Comparison of ENCODE assay signal across 8 mouse cellular contexts in the genomic region with DNA sequence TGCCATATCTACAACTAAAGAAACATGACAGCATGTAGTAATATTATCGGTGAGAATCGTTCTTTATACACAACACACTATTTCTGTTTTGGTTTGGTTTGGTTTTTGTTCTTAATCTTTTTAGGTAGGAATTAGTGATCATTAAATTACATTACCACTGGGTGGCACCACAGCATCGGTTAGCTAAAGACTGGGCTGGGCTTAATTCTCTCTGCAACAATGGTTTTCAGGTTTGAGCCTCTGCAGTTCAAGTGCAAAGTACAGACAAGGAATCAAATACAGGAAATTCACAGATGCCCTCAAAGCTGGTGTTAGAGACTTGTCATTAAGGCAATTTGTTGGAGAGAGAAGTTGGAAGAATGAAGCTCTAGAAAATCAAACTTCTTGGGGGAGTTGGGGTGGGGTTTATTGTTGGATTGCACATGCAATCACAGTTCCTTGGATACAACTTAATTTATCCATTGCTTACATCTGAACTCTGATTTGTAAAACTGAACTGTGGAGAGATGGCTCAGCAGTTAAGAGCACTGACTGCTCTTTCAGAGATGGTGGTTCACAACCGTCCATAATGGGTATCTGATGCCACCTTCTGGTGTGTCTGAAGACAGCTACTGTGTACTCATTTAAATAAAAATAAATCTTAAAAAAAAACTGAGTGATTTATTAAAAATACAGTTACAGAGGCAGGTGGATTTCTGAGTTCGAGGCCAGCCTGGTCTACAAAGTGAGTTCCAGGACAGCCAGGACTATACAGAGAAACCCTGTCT. TPM values are rescaled to one million over a fixed set of nuclear protein-coding genes. Genes with fewer than 3 reads are reported as not detected.
DNase-seq lines count a peak whose midpoint lies in the region; ATAC-seq and TF ChIP-seq lines count a peak whose summit lies in the region.

No protein-coding gene starts in this region.

- ATAC-seq in embryonic facial prominence, embryonic 14.5 days (ENCODE audit: low read depth): peak; percentile 69; the same call in 1 of the 2 replicates
- peak; percentile 77 for ATAC-seq in liver, postnatal 0 days
- peak; percentile 72 for ATAC-seq in neural tube, embryonic 13.5 days (ENCODE audit: low read depth)

- H3K36me3 ChIP-seq in embryonic facial prominence, embryonic 14.5 days (ENCODE audit: control insufficient read depth, insufficient read depth, low read length): no peaks in the 10 kb centered on the region
- H3K36me3 ChIP-seq in liver, postnatal 0 days (replicated peaks; ENCODE audit: insufficient read depth, low read length): no peaks in the 10 kb centered on the region
- no peaks in the 10 kb centered on the region for H3K36me3 ChIP-seq in neural tube, embryonic 13.5 days

- no peak overlapping the region for H3K27ac ChIP-seq in embryonic facial prominence, embryonic 14.5 days (replicated peaks; ENCODE audit: low read depth, low read length)
- H3K27ac ChIP-seq in liver, postnatal 0 days (ENCODE audit: low read depth): no peak overlapping the region
- H3K27ac ChIP-seq in neural tube, embryonic 13.5 days (replicated peaks): no peak overlapping the region

- no peaks in the 10 kb centered on the region for H3K27me3 ChIP-seq in embryonic facial prominence, embryonic 14.5 days (replicated peaks; ENCODE audit: control insufficient read depth, insufficient read depth, low read length)
- no peaks in the 10 kb centered on the region for H3K27me3 ChIP-seq in liver, postnatal 0 days (ENCODE audit: insufficient read depth, low read length)
- no peaks in the 10 kb centered on the region for H3K27me3 ChIP-seq in neural tube, embryonic 13.5 days

- H3K9me3 ChIP-seq in embryonic facial prominence, embryonic 14.5 days (ENCODE audit: control insufficient read depth, low read length): no peaks in the 10 kb centered on the region
- no peaks in the 10 kb centered on the region for H3K9me3 ChIP-seq in liver, postnatal 0 days (ENCODE audit: low read length)
- no peaks in the 10 kb centered on the region for H3K9me3 ChIP-seq in neural tube, embryonic 13.5 days

- 0 out of 2 replicates have a peak overlapping the region, but pooled peaks have one; percentile 11 for H3K9ac ChIP-seq in embryonic facial prominence, embryonic 14.5 days (ENCODE audit: low read depth, low read length)
- H3K9ac ChIP-seq in liver, postnatal 0 days (replicated peaks): no peak overlapping the region
- no peak overlapping the region for H3K9ac ChIP-seq in neural tube, embryonic 13.5 days

- no peaks in the 10 kb centered on the region for H3K4me1 ChIP-seq in embryonic facial prominence, embryonic 14.5 days (ENCODE audit: control insufficient read depth, insufficient read depth, low read length)
- H3K4me1 ChIP-seq in liver, postnatal 0 days (ENCODE audit: insufficient read depth): no peaks in the 10 kb centered on the region
- peaks cover 10% of the 10 kb centered on the region; the same call in 1 of the 2 replicates for H3K4me1 ChIP-seq in neural tube, embryonic 13.5 days (replicated peaks)

- no peak for TF ChIP-seq EP300 in liver, postnatal 0 days (IDR thresholded peaks at IDR 0.05; ENCODE audit: low read depth)

- TF ChIP-seq CTCF in liver, postnatal 0 days (IDR thresholded peaks at IDR 0.05; ENCODE audit: low read depth): peak; percentile 87

- WGBS in embryonic facial prominence, embryonic 14.5 days: 29% methylated on average over 5 of the region's 5 CpGs
- 26% methylated on average over 5 of the region's 5 CpGs for WGBS in liver, postnatal 0 days (ENCODE audit: insufficient replicate concordance)
- 13% methylated on average over 5 of the region's 5 CpGs for WGBS in neural tube, embryonic 13.5 days

- H3K4me3 ChIP-seq in embryonic facial prominence, embryonic 14.5 days (ENCODE audit: low read depth, low read length): no peak overlapping the region
- H3K4me3 ChIP-seq in liver, postnatal 0 days (ENCODE audit: low read depth, low read length): no peak overlapping the region
- H3K4me3 ChIP-seq in neural tube, embryonic 13.5 days: no peak overlapping the region

- peak; percentile 32 for DNase-seq in spleen, adult 12 weeks (ENCODE audit: low spot score)
- no peak for DNase-seq in spleen, postnatal 4 days (ENCODE audit: low spot score in 2 of 2)
- peak; percentile 89 for DNase-seq in adipocyte (ENCODE audit: low spot score)
- peak; percentile 89 for DNase-seq in embryonic facial prominence, embryonic 14.5 days (ENCODE audit: low spot score)
- peak; percentile 78 for DNase-seq in hindlimb bud, embryonic 11.5 days (ENCODE audit: extremely low spot score, low read depth, low spot score)
- peak; percentile 67 for DNase-seq in liver, postnatal 0 days
- no peak for DNase-seq in right cerebral cortex, postnatal 25 days

- no peak overlapping the region for H3K4me2 ChIP-seq in embryonic facial prominence, embryonic 14.5 days (ENCODE audit: low read depth, low read length)
- no peak overlapping the region for H3K4me2 ChIP-seq in liver, postnatal 0 days (ENCODE audit: low read depth, low read length)
- no peak overlapping the region for H3K4me2 ChIP-seq in neural tube, embryonic 13.5 days

RNA-seq across cellular contexts. Expression of a gene that starts 2.5 kb away (rescaled TPM):
- not detected in 2 replicates for polyA plus RNA-seq in embryonic facial prominence, embryonic 14.5 days (2014; fragmentation: Nextera tagmentation; extraction: Ambion mirVana)
- polyA plus RNA-seq in liver, postnatal 0 days (2015; fragmentation: Nextera tagmentation; extraction: Ambion mirVana): not detected in 2 replicates
- polyA plus RNA-seq in neural tube, embryonic 13.5 days (2015; fragmentation: Nextera tagmentation; extraction: Ambion mirVana): not detected in 2 replicates

RNA-seq across cellular contexts. Expression of a gene that starts 7.2 kb away (rescaled TPM):
- polyA plus RNA-seq in embryonic facial prominence, embryonic 14.5 days (2014; fragmentation: Nextera tagmentation; extraction: Ambion mirVana): 11.1 and 12.3 TPM in 2 replicates
- polyA plus RNA-seq in liver, postnatal 0 days (2015; fragmentation: Nextera tagmentation; extraction: Ambion mirVana): 9.7 and 9.8 TPM in 2 replicates
- polyA plus RNA-seq in neural tube, embryonic 13.5 days (2015; fragmentation: Nextera tagmentation; extraction: Ambion mirVana): 6.4 and 6.6 TPM in 2 replicates

RNA-seq across cellular contexts. Expression of a gene that starts 31.0 kb away (rescaled TPM):
- polyA plus RNA-seq in embryonic facial prominence, embryonic 14.5 days (2014; fragmentation: Nextera tagmentation; extraction: Ambion mirVana): 4.8 and 5.7 TPM in 2 replicates
- 7.4 and 7.9 TPM in 2 replicates for polyA plus RNA-seq in liver, postnatal 0 days (2015; fragmentation: Nextera tagmentation; extraction: Ambion mirVana)
- 14.3 and 14.7 TPM in 2 replicates for polyA plus RNA-seq in neural tube, embryonic 13.5 days (2015; fragmentation: Nextera tagmentation; extraction: Ambion mirVana)

RNA-seq across cellular contexts. Expression of a gene that starts 56.0 kb away (rescaled TPM):
- 27.1 and 30.5 TPM in 2 replicates for polyA plus RNA-seq in embryonic facial prominence, embryonic 14.5 days (2014; fragmentation: Nextera tagmentation; extraction: Ambion mirVana)
- 7.1 and 9.1 TPM in 2 replicates for polyA plus RNA-seq in liver, postnatal 0 days (2015; fragmentation: Nextera tagmentation; extraction: Ambion mirVana)
- polyA plus RNA-seq in neural tube, embryonic 13.5 days (2015; fragmentation: Nextera tagmentation; extraction: Ambion mirVana): 114 and 120 TPM in 2 replicates

Comparison
In these comparisons a context has a peak if more than half of its experiments do, and no peak if none do; other contexts are left out.
1. DNase-seq: peak in spleen, adult 12 weeks (single experiment), adipocyte (single experiment), embryonic facial prominence, embryonic 14.5 days (single experiment), hindlimb bud, embryonic 11.5 days (single experiment) and liver, postnatal 0 days (single experiment); none in spleen, postnatal 4 days (0 of 2) and right cerebral cortex, postnatal 25 days (single experiment).
2. Peak in every context shown above with its lines, with median percentiles within 50 percentile points of each other: ATAC-seq.